Mouse (Mus musculus) cerebellum, postnatal 36 days (tissue): Measurements from ENCODE around the gene Rasgef1b.

Experiments used
- DNase-seq, 2 experiments: peaks; one replicate each; pipeline ENCODE4 v3.0.0; 2021 to 2022; ENCODE audit warnings: mixed read lengths in 2 of 2

The Rasgef1b gene

DNA sequence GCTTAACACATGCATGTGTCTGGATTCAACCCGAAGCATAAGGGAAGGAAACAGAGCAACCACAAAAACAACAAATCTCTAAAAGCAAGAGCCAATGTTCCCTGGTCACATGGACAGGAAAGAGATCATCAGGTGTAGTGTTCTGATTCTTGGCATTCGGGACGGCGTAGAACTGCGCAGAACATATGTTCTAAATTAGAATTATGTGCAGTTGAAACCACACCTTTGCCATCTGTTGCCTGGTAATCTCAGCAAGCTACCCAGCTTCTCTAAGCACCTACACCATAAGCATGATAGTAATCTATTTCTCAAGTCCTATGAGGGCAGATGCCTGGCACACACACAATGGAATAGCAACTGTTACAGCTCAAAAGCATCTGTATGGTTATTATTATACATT is 27.1 kb downstream of the Rasgef1b start:
- DNase-seq: peak in 1 of 2 experiments; percentile 20

- DNase-seq: no peak
These were observed 34.0 kb downstream of the Rasgef1b start for GRCm38 (mm10) chr5:99694712-99695360.

DNA sequence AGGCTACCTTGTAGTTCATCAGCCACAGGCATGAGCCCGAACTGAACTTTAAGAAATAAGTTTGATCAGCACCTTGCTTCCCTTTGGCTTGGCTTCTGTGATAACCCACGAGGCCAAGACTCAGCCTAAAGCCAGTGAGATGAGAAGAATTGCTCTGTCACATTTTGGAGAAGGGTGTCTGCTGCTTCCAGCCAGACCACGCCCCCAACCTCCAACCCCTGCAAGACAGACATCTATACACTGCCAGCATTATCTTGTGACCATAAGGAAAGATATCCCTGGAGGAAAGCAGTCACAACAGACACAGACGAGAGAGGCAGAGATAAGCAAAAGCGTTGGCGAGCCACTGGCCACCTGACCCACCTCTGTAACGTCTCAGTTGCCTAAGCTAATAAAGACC is 39.0 kb downstream of the Rasgef1b start:
- no peak for DNase-seq

GRCm38 (mm10) chr5:99687894-99688293 is 41.0 kb downstream of the Rasgef1b start:
- DNase-seq: no peak

- DNase-seq: no peak
These were observed 44.8 kb downstream of the Rasgef1b start for GRCm38 (mm10) chr5:99684023-99684422.

- DNase-seq: peak in 1 of 2 experiments; percentile 4
These were observed 58.8 kb downstream of the Rasgef1b start for GRCm38 (mm10) chr5:99669971-99670571.

GRCm38 (mm10) chr5:99656024-99656423 is 72.8 kb downstream of the Rasgef1b start:
- no peak for DNase-seq

GRCm38 (mm10) chr5:99652931-99653330 is 75.9 kb downstream of the Rasgef1b start:
- DNase-seq: peak in 1 of 2 experiments; percentile 24

- no peak for DNase-seq
These were observed 87.5 kb downstream of the Rasgef1b start for GRCm38 (mm10) chr5:99641407-99641806.

DNA sequence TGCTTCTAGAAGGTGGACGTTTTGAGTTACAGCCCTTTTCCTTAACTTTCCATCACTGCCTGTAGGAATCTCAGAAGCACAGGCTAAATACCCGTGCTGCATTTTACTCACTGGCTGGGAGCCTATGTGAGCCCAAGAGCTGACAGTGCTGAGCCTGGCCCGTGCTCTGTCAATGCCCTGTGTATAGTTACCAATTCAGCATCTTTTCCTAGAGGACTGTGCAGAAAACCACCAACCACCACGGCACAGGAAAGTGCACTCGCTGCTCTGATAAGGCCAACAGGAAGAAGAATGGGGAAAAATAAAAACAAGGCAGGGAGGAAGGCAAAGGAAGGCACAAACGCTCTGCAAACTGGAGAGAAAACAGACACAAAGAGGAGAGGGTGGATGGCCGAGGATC is 92.3 kb downstream of the Rasgef1b start:
- DNase-seq: no peak

GRCm38 (mm10) chr5:99634010-99634541 is 94.8 kb downstream of the Rasgef1b start:
- peak; percentile 6 to 29 for DNase-seq

- DNase-seq: no peak
These were observed 95.3 kb downstream of the Rasgef1b start for GRCm38 (mm10) chr5:99633548-99633947.

GRCm38 (mm10) chr5:99632649-99633310 is 96.1 kb downstream of the Rasgef1b start:
- DNase-seq: no peak

DNA sequence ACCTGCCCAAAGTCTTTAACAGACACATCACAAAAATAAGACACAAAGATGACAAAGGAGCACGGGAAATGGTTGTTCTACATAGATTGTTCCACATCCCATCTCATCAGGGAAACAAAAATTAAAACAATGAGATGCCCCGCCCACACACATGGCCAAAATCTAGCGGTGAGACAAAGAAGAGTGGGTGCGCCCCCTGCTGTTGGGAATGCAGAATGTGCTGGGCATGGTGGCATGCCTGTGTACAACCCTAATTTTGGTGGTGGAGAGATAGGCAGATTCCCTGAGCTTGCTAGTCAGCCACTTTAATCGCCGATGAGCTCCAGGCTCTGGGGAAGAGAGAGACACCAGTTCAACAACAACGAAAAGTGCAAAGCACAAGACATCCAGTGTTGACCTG is 98.8 kb downstream of the Rasgef1b start:
- peak; percentile 27 to 44 for DNase-seq

DNA sequence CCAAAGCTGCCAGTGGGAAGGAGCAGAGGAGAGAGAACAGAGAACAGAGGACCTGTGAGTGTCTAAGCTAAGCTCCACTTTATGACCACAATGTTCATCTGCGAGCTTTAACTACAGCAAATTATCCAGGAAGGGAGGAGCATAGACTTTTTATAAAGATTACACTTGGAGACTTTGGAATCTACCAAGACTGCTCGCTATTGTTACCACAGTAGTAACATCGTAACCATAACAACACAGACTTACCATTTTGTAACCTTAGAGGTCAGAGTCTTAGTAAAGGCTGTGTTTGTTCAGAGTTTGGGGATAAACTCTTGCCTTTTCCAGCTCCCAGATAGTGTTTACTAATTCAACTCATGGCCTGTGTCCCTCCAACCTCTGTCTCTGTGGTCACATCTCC is 103.3 kb downstream of the Rasgef1b start:
- no peak for DNase-seq

GRCm38 (mm10) chr5:99620771-99621170 is 108.1 kb downstream of the Rasgef1b start:
- no peak for DNase-seq

GRCm38 (mm10) chr5:99617271-99617800 is 111.5 kb downstream of the Rasgef1b start:
- DNase-seq: no peak

DNA sequence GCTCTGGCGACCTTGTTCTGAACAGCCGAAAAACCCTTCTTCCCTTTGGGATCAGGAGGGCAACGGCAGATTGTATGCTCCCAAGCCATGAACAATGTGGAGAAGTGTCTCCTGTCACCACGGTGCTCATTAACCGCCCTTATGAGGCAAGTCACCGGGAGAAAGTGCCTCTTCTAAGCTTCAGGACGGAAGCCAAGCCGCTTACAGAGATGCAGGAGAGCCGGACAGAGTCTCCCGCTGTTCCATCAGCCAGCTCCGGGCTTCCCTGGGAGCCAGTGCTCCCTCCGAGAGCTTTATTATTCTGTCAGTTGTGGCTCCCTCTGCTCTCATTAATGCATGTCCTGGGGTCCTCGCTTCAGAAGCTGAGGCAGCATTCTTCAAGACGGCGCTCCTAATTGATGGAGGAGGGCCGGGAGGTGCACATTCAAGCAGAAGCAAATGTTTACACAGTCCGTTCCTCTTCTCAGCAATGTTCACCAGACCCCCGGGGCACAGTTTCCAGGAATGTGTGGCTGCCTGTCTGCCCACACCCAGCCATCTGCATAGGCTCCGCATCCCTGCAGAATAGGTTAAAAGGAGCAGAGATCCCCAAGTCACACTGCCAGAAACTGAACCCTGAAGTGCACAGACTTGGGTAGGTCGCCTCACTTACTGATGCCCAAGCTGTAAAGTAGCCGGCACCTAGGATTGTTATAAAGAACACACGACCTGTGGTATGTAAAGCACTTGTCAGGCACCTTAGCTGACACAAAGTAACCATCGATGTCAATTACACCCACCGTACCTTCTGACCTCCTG is 115.3 kb downstream of the Rasgef1b start:
- peak in 1 of 2 experiments; percentile 17 for DNase-seq

GRCm38 (mm10) chr5:99607602-99608001 is 121.3 kb downstream of the Rasgef1b start:
- no peak for DNase-seq

DNA sequence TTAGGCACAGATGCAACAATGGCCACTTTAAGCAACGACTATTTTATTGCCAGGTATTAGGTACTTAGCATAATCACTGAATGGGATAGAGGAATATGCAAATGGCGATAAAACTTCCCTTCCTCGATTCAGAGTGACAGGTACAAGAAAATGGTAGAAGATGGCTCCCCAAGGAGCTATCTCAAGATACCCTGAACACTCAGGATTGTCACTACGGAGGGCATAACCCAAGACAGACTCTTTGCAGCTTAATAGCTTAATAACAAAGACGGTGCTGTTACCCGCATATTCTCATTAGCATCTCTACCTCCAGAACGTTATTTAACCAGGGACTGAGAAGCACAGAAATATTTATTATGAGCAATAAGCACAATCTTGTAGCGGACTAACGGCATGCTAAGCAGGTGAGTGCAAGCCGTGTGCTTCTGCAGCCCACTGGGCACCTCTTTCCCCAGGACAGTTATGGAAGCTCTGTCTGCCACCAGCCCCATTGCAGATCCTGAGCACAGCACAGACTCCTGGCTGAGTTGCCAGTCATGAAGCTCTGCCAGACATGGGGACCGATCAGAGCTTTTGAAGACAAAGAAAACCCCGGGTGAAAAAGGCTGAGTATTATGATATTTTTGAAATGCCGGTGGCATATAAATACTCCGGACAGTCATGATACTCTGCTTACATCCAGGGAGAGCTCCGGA is 122.6 kb downstream of the Rasgef1b start:
- no peak for DNase-seq

DNA sequence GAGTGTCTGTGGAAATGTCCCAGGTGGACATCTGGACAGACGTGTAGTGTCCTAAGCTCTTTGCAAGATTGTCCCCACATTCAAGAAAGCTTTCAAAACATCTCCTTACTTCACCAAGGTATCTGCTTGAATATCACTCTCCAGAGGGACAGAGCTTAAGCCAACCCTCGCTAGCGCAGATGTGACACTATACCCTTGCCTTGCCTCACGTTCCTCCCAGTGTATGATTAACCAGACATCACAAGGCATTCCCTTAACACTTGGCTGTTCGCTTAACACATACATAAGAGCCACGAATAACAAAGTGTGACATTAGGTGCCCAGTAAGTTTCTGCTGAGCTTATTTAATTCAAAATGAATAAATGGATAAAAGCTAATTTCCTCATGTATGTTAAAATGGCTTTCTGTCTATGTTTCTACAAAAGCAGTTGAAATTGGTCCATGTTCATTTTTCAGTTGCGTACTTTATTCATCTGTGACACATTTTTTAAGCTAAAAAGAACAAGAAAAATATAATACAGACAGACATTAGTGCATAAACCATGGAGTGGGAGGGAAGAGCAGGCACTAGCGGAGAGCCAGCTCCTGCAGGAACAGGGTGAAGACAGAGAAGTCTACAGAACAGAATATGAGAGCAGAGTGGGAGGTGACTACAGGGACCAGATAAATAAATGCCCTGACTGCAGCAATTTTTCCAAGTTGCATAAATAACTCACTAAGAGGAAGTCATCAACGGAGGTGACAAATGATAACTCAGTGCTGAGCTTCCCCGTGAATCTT is 126.4 kb downstream of the Rasgef1b start:
- DNase-seq: no peak
